Mouse (Mus musculus): ENCODE data around the gene Mthfd1l. TPM values are rescaled to one million over a fixed set of nuclear protein-coding genes. Genes with fewer than 3 reads are reported as not detected.

Gene Mthfd1l
- polyA plus RNA-seq, 1 experiment = 0.77 TPM

DNA sequence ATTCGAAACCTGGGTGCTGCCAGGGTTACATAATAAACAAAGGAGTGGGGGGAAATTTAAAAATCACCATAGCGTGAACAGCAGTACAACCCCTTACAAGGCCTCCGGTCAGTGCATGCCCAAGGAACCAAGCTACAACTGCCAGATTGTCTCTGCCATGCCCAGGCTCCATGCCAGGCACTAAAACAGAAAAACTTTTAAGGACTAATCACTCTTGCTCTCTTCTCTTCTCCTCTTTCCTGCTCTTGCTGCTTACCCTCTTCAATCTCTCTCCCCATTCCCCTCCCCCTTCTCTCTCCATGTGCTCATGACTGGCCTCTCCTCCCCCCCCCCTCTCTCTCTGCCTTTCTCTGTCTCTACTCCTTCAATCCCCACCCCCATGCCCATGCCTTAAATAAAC lies 190.1 kb downstream of the Mthfd1l start:
- no peak overlapping the region for H3K4me3 ChIP-seq (ENCODE audit: insufficient read depth, low read depth, low read length)
- no peaks in the 10 kb centered on the region for H3K36me3 ChIP-seq (ENCODE audit: control insufficient read depth, insufficient read depth, low read length)
- 39% methylated on average over 3 of the region's 3 CpGs for WGBS
- no peaks in the 10 kb centered on the region for H3K27me3 ChIP-seq (replicated peaks; ENCODE audit: control insufficient read depth, insufficient read depth, low read length)
- no peak overlapping the region for H3K27ac ChIP-seq (ENCODE audit: insufficient read depth, low read depth, low read length)
- no peak for DNase-seq
- TF ChIP-seq POLR2A (IDR thresholded peaks at IDR 0.05; ENCODE audit: low read depth, low read length) (no peak), CTCF (conservative IDR thresholded peaks at IDR 0.05; ENCODE audit: insufficient read depth, insufficient read length, low read depth, low read length) (no peak)
- peaks cover 9% of the 10 kb centered on the region; the same call in 1 of the 2 replicates for H3K4me1 ChIP-seq (ENCODE audit: control insufficient read depth, insufficient read depth, low read length)

DNA sequence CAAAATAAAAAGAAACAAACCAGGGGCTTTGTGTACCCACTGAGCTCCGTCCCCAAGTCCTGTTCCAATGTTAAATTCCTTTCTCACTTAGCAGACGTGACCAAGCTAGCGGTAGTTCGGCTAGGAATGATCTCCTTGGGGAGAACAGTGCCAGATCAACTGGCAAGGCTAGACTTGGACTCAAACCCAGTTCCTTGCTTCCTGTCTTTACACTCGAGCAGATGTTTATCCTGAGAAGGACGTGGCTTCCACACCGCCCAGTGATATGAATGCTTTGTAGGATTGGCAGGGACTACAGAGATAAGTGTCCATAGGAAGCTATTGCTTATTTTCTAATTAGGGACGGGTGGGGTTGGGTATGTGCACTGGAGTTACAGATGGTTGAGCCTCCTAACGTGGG lies 191.8 kb downstream of the Mthfd1l start:
- H3K4me3 ChIP-seq (ENCODE audit: insufficient read depth, low read depth, low read length) = no peak overlapping the region
- no peak for DNase-seq
- WGBS = 85% methylated on average over 9 of the region's 9 CpGs
- no peaks in the 10 kb centered on the region for H3K27me3 ChIP-seq (replicated peaks; ENCODE audit: control insufficient read depth, insufficient read depth, low read length)
- H3K36me3 ChIP-seq (ENCODE audit: control insufficient read depth, insufficient read depth, low read length) = no peaks in the 10 kb centered on the region
- TF ChIP-seq POLR2A (IDR thresholded peaks at IDR 0.05; ENCODE audit: low read depth, low read length) (no peak), CTCF (conservative IDR thresholded peaks at IDR 0.05; ENCODE audit: insufficient read depth, insufficient read length, low read depth, low read length) (no peak)
- no peak overlapping the region for H3K27ac ChIP-seq (ENCODE audit: insufficient read depth, low read depth, low read length)
- peaks cover 3% of the 10 kb centered on the region; the same call in 1 of the 2 replicates for H3K4me1 ChIP-seq (ENCODE audit: control insufficient read depth, insufficient read depth, low read length)

DNA sequence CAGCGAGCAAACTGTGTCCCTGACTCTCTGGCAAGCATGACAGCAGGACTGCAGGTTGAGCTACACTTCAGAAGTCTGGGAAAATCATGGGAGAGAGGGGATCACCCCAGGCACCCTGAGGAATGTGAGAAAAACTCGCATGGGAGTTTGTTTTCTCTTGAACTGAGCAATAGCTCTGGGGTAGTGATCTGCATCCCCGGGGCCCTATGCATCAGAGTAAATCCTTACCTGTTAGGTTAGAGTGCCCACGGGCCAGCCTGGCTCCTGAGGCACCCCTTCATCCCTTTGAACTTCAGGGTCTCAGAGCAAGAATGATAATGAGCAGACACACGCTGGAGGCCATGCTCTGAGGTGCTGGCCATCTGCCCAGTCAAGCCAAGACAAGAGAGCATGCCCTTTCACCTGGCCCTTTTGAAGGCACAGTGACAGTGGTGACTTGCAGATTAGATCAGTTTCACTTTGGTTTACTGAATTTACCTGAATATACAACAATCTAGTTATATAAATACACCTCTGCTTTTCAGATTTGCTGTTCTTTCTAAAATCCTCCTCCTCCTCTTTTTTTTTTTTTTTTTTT lies 195.4 kb downstream of the Mthfd1l start:
- no peak overlapping the region for H3K4me3 ChIP-seq (ENCODE audit: insufficient read depth, low read depth, low read length)
- no peaks in the 10 kb centered on the region for H3K27me3 ChIP-seq (replicated peaks; ENCODE audit: control insufficient read depth, insufficient read depth, low read length)
- 24% methylated on average over 5 of the region's 5 CpGs for WGBS
- H3K4me1 ChIP-seq (ENCODE audit: control insufficient read depth, insufficient read depth, low read length) = no peaks in the 10 kb centered on the region
- TF ChIP-seq CTCF (conservative IDR thresholded peaks at IDR 0.05; ENCODE audit: insufficient read depth, insufficient read length, low read depth, low read length) = no peak
- no peak for TF ChIP-seq POLR2A (IDR thresholded peaks at IDR 0.05; ENCODE audit: low read depth, low read length)
- peak; percentile 33 for DNase-seq
- no peaks in the 10 kb centered on the region for H3K36me3 ChIP-seq (ENCODE audit: control insufficient read depth, insufficient read depth, low read length)
- no peak overlapping the region for H3K27ac ChIP-seq (ENCODE audit: insufficient read depth, low read depth, low read length)

DNA sequence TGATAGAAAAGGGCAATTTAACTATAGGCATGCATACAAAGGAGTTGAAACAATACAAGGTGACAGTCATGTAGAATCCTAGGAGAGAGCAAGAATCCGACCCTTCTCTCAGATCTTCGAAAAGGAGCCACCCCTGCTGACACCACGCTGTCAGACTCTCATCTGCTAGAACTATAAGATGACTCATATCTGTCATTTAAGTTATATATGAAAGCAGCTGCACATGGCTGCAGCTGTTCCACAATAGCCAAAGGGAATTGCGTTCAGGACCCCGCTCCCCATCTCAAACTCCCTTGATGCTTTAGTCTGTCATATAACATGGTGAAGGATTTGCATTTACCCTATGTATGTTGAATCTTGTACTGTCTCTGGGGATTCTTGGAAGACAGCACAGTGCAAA lies 201.3 kb downstream of the Mthfd1l start:
- no peaks in the 10 kb centered on the region for H3K27me3 ChIP-seq (replicated peaks; ENCODE audit: control insufficient read depth, insufficient read depth, low read length)
- no peak overlapping the region for H3K4me3 ChIP-seq (ENCODE audit: insufficient read depth, low read depth, low read length)
- DNase-seq = no peak
- H3K4me1 ChIP-seq (ENCODE audit: control insufficient read depth, insufficient read depth, low read length) = no peaks in the 10 kb centered on the region
- no peak overlapping the region for H3K27ac ChIP-seq (ENCODE audit: insufficient read depth, low read depth, low read length)
- no peaks in the 10 kb centered on the region for H3K36me3 ChIP-seq (ENCODE audit: control insufficient read depth, insufficient read depth, low read length)
- 88% methylated on average over 5 of the region's 5 CpGs for WGBS
- TF ChIP-seq CTCF (conservative IDR thresholded peaks at IDR 0.05; ENCODE audit: insufficient read depth, insufficient read length, low read depth, low read length) (no peak), POLR2A (IDR thresholded peaks at IDR 0.05; ENCODE audit: low read depth, low read length) (no peak)

DNA sequence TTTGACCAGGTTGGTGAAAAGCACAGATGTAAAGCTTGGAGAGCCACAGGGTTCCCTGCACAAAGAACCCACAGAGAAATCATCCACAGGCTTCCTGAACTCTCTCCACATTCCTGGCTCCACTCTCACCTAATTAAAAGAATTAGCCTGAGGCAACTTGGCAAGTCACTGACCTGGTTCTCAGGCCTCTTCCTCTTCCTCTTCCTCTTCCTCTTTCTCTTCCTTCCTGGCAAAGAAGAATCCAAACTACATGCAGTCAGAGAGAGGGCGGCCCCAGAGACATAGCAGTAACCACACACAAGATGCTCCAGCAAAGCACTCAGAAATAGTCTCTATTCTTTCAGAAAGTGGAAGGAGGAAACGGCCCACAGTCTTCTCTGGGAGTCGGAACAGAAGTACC lies 201.8 kb downstream of the Mthfd1l start:
- Histone ChIP-seq H3K4me3 (ENCODE audit: insufficient read depth, low read depth, low read length) (no peak overlapping the region), H3K4me1 (ENCODE audit: control insufficient read depth, insufficient read depth, low read length) (no peaks in the 10 kb centered on the region), H3K27ac (ENCODE audit: insufficient read depth, low read depth, low read length) (no peak overlapping the region), H3K27me3 (replicated peaks; ENCODE audit: control insufficient read depth, insufficient read depth, low read length) (no peaks in the 10 kb centered on the region), H3K36me3 (ENCODE audit: control insufficient read depth, insufficient read depth, low read length) (no peaks in the 10 kb centered on the region)
- WGBS = 74% methylated on average over 3 of the region's 3 CpGs
- DNase-seq = no peak
- TF ChIP-seq POLR2A (IDR thresholded peaks at IDR 0.05; ENCODE audit: low read depth, low read length) = no peak
- no peak for TF ChIP-seq CTCF (conservative IDR thresholded peaks at IDR 0.05; ENCODE audit: insufficient read depth, insufficient read length, low read depth, low read length)

DNA sequence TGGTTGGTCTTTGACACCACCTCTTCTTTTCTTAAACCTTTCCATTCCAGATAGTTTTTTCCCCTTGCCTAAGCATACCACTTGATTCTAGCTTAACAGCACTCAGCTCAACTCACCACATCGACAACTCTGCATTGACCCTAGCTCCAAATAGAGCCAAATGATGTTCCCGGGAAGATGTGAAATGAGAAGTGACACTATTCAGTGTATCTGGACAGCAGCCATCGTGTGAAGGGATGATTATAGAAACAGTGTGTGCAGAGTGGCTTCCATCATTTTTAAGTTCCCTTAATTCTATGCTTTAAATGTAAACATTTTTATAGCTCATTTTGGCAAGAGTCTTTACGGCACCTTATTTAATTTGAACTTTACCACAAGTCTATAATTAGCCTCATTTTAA lies 204.4 kb downstream of the Mthfd1l start:
- no peaks in the 10 kb centered on the region for H3K4me1 ChIP-seq (ENCODE audit: control insufficient read depth, insufficient read depth, low read length)

DNA sequence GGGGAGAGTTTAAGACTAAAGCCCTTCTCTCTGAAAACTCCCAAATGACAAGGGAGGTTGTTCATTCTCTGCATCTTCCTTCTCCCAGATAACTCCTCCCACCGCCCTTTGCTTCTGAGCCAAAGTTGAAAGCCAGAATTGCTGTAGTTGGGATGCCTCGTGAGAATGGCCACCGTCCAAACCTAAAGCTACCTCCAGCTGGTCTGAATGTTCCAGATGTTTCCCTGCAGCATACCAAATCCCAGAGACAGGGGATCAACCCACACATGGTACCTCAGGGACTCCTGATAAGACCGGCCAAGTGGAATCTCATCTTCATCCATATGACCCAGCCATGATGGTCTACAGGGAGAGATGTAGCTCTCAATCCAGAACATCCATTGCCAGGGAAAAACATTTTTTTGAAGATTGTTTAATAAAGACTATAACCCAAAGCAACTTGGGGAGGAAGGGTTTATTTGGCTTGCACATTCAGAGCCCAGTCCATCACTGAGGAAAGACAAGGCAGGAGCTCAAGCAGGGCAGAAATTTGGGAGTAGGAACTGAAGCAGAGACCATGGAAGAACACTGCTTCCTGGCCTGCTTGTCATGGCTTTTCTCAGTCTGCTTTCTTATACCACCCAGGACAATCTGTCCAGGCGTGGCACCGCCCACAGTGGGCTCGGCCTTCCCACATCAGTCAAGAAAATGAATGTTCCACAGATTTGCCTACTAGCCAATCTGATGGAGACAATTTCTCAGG lies 206.3 kb downstream of the Mthfd1l start:
- Histone ChIP-seq H3K27me3 (replicated peaks; ENCODE audit: control insufficient read depth, insufficient read depth, low read length) (no peaks in the 10 kb centered on the region), H3K4me1 (ENCODE audit: control insufficient read depth, insufficient read depth, low read length) (no peaks in the 10 kb centered on the region), H3K4me3 (ENCODE audit: insufficient read depth, low read depth, low read length) (no peak overlapping the region), H3K27ac (ENCODE audit: insufficient read depth, low read depth, low read length) (no peak overlapping the region), H3K36me3 (ENCODE audit: control insufficient read depth, insufficient read depth, low read length) (no peaks in the 10 kb centered on the region)
- DNase-seq = no peak
- WGBS = 87% methylated on average over 7 of the region's 7 CpGs
- TF ChIP-seq POLR2A (IDR thresholded peaks at IDR 0.05; ENCODE audit: low read depth, low read length) (no peak), CTCF (conservative IDR thresholded peaks at IDR 0.05; ENCODE audit: insufficient read depth, insufficient read length, low read depth, low read length) (no peak)

More for the DNA sequence above, 204.4 kb downstream of the Mthfd1l start:
- Histone ChIP-seq H3K27me3 (replicated peaks; ENCODE audit: control insufficient read depth, insufficient read depth, low read length) (no peaks in the 10 kb centered on the region), H3K36me3 (ENCODE audit: control insufficient read depth, insufficient read depth, low read length) (no peaks in the 10 kb centered on the region), H3K27ac (ENCODE audit: insufficient read depth, low read depth, low read length) (no peak overlapping the region), H3K4me3 (ENCODE audit: insufficient read depth, low read depth, low read length) (no peak overlapping the region)
- DNase-seq = no peak
- no peak for TF ChIP-seq POLR2A (IDR thresholded peaks at IDR 0.05; ENCODE audit: low read depth, low read length)
- no peak for TF ChIP-seq CTCF (conservative IDR thresholded peaks at IDR 0.05; ENCODE audit: insufficient read depth, insufficient read length, low read depth, low read length)
- WGBS = 91% methylated on average over 4 of the region's 4 CpGs

Measured in kidney, adult 2 months (tissue).